Mouse (Mus musculus) cerebellum, postnatal 36 days (tissue): ENCODE results near the gene Nbea.
"Not testable (repeated sequence)": the region's sequence is repeated elsewhere in the genome, so short reads cannot be mapped to it uniquely, and the experiment has no call there.

Experiments
- DNase-seq, 2 experiments: peaks; one replicate each; pipeline ENCODE4 v3.0.0; 2021 to 2022; ENCODE audit warnings: mixed read lengths in 2 of 2

The Nbea gene

DNA sequence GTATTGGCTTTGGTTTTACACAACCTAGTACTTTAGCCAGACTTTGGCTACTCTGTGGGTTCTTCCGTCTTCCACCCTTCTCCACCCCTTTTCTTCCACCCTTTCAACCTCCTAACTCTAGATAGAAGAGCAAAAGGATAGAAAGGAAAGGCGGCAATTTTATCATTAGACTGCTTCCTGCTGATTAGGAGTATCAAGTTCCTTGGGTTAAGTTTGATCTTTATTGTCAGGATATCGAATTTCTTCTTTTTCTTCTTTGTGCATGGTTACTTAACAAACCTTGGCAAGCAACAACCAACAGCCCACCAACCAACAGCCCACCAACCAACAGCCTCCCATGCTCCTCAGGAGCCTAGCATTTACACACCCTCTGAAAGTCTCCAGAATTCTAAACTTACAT, 165.0 kb downstream of the Nbea start:
- DNase-seq = no peak

DNA sequence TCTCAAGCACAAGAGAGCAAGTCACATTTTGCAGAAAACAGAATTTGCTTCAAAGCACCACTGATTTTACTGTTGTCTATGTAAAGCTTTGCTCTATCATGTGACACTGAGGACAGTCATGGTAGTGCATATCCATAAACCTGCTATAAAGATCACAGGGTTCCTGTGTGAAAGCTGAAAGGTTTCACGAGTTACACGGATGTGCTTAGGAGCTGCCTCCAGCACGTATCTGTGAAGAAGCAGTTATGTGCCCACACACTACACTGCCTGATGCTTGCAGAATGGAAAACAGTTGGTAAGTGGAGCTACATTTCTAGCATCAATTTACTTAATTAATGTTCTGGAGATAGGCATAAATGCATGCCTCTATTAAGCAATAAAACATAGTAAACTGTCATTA, 172.4 kb downstream of the Nbea start:
- DNase-seq = no peak

- DNase-seq = peak; percentile 15 to 49
These were observed 175.5 kb downstream of the Nbea start for GRCm38 (mm10) chr3:56007991-56008390.

GRCm38 (mm10) chr3:56000259-56000658, 183.2 kb downstream of the Nbea start:
- DNase-seq = no peak

DNA sequence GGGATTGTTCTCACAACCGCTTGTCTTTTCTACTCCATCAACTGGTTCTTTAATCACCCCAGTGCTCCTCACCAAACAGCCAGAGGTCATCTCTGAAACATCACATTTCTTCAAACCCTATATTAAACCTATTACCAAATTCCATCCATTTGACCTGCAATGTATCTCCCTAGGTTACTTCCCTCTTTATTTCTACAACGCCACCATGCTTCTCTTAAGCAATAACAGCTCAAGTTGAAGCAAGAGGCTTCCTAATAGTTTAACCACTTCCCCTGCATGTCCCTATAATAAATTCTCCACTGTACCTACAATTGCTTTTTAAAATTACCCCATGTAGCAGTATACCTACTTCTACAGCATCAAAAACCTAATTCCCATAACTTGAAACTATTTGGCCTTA, 205.1 kb downstream of the Nbea start:
- no peak for DNase-seq

- not testable (repeated sequence) for DNase-seq
These were observed 206.5 kb downstream of the Nbea start for GRCm38 (mm10) chr3:55976986-55977385.

DNA sequence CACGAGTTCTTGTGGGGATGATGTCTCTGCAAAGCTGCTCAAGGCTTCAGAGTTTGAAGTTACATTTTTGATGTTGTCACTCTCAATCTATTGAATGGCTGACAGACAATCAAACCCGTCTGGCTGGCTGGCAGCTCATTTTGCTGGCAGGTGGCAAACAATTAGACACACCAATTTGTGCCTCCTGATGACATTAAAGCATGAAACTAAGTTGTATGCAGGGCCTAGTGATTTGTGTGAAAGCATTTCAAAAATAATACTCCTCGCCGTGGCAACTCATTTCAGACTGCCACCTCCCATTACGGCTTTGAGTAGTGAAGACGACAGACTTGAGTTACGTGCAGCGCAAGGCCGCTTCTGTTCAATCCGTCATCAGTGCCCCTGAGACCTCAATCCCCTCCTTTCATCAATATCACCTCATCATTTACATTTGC, 217.8 kb downstream of the Nbea start:
- peak in 1 of 2 experiments; percentile 10 for DNase-seq

DNA sequence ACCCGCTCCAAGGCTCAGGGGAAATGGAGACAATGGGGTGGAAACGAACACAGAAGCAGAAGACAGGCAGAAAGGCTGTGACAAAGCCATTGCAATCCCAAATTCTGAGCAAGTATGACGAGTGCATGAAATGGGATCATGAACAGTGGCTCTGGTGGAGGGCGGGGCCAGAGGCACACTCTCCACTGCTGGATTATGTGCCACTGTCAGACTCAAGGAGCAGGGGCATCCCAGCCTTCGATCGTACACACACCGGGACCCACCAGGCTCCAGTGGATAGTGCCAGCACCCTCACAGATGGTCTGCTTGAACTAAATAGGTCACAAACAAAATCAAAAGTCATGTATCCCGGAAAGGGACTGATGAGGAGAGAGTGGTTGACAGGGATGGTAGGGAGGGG, 220.5 kb downstream of the Nbea start:
- DNase-seq = peak; percentile 40 to 42

DNA sequence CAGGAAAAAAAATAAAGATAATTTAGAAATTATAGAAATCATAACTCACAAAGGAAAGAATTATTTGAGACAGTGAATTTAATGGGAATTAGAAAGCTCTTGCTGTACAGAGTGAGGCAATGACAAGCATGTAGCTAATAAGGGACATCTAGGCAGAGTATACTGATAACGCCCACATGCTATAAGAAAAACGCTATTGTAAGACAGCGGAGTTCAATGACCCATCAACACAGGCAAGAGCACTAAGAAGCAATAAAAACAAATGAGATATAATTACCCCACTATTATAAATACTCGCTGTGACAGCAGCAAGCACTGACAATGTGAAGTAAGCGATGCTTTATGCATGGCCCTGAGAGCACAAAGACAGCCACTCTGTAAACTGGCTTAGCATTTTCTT, 233.5 kb downstream of the Nbea start:
- DNase-seq = no peak

- no peak for DNase-seq
These were observed 234.4 kb downstream of the Nbea start for GRCm38 (mm10) chr3:55949148-55949547.

GRCm38 (mm10) chr3:55927343-55927742, 256.2 kb downstream of the Nbea start:
- DNase-seq = no peak

DNA sequence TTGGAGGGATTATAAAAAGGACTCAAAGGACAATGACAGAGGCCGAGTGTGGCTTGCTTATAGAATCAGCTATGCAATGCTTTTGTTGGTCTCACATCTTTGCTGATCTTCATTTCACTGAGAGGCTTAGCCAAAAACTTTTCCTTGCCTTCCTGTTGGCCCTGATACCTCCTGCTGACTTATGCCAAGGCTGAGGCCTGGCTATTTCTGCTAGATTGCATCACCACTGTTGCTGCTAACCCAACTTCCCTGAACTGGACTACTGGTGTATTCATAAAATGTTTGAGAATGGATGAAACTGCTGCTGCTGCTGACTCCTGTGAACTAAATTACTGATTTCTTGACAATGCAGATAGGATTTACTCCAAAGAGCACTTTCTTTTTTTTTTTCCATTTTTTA, 274.2 kb downstream of the Nbea start:
- no peak for DNase-seq

- DNase-seq = no peak
These were observed 292.9 kb downstream of the Nbea start for GRCm38 (mm10) chr3:55890574-55890973.

GRCm38 (mm10) chr3:55889227-55889626, 294.3 kb downstream of the Nbea start:
- no peak for DNase-seq

DNA sequence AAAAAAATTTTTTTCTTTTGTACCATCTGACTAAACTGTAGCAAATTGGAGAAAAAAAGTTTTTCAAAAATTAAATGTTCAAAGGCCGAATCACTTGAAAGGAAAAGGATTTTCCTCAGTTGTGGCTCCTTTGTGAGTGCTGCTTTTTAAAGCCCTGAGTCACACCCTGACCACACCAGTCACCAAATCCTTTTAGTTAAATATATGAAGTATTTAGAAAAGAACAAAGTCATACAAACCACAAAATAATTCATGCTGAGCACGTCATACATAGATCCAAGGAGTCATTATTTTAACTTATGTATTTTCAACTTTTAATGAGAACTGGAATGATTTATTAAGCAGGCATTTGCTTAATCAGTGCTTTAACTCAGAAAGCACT, 295.7 kb downstream of the Nbea start:
- no peak for DNase-seq

- no peak for DNase-seq
These were observed 296.2 kb downstream of the Nbea start for GRCm38 (mm10) chr3:55887193-55887828.

- peak; percentile 74 to 78 for DNase-seq
These were observed 310.3 kb downstream of the Nbea start for GRCm38 (mm10) chr3:55872944-55873924.

- DNase-seq = no peak
These were observed 331.0 kb downstream of the Nbea start for GRCm38 (mm10) chr3:55852488-55852887.

GRCm38 (mm10) chr3:55847115-55847514, 336.4 kb downstream of the Nbea start:
- no peak for DNase-seq

DNA sequence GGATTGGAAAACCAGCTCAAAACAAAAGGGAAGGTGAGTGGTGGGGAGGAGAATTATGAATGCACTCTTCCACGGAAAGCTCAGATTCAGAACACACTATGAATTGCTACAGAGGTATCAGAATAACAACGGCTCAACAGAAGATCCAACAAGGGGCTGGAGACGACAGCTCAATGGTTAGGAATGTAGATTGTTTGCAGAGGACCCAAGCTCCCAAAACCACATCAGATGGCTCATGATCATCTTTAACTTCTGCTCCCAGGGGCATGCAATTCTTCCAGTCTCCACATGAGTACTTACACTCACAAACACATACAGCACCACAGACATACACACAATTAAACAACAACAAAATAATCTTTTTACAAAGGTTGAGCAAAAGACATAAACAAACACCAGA, 346.3 kb downstream of the Nbea start:
- no peak for DNase-seq

- DNase-seq = no peak
These were observed 348.3 kb downstream of the Nbea start for GRCm38 (mm10) chr3:55835207-55835606.

DNA sequence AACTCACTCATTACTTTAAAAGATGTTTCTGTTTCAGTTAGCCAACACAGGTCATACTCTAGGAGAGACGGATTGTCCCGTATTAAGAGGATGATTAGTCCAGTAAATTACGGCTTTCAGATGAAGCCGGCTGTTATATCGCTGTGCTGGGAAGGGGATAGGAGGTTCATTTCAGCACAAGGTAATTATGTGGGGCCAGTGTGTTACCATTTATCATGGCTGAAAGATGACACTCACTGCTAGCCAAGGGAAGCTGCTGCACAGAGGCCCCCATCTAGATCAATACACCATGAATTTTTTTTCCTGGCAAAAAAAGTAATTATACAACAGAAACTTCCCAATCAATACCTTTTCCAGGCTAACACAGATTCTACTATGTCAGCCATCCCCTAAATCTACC, 353.3 kb downstream of the Nbea start:
- DNase-seq = no peak

DNA sequence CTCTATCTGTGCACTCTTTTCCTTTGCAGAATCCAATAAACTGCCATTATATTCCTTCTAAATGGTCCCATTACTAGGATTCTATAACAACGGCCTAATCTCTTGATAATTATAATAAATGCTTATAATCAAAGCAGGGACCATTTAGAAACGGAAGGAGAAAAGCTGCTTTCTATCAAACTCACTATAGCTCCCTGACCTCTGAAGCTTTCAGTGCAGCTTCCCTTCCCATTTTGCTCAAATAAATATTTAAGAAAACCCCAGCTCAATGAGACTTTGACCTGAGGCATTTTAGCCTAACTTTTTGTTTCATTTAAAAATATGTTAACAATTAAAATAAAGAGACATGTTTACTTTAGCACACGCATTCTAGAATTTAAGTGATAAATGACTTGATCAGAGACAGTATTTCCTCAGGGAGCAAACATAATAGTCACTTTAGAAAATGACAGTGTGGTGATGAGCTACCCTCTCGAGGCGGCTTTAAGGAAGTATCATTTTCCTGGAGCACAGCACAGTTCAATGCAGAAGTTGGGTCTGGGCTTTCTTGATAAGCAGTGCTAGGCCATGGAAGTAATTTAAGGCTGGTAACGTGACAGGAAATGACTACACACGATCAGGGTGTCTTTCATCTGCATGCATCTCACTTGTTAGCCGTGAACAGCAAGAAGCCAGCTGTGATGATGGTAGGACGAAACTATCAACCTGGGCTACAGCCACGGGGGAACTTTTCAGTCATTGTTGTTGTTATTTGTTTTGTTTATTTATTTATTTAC, 354.8 kb downstream of the Nbea start:
- no peak for DNase-seq
